Mouse (Mus musculus) olfactory bulb, adult 2 months (tissue): Measurements from ENCODE around the gene Rnf167. TPM values are rescaled to one million over a fixed set of nuclear protein-coding genes. Genes with fewer than 3 reads are reported as not detected.

Experiments used
- H3K27ac ChIP-seq: fragments of 200-500 bp; 2 replicates; pipeline ENCODE4 v1.5.1; 2012; ENCODE audit warnings: low read depth, low read length; ENCODE audit not compliant: insufficient read depth
- H3K4me1 ChIP-seq: fragments of 200-500 bp; 2 replicates; pipeline ENCODE4 v1.6.1; 2012; ENCODE audit warnings: low read length; ENCODE audit not compliant: control insufficient read depth, insufficient read depth
- H3K4me3 ChIP-seq: fragments of 200-500 bp; 2 replicates; pipeline ENCODE4 v1.5.1; 2012; ENCODE audit warnings: mild to moderate bottlenecking, low read depth, low read length, moderate library complexity; ENCODE audit not compliant: insufficient read depth
- CTCF ChIP-seq: fragments of 200-500 bp; IDR thresholded peaks from 2 replicates; pipeline ENCODE4 v1.5.1; 2012; ENCODE audit warnings: low read depth, mild to moderate bottlenecking, low read length, moderate library complexity; ENCODE audit not compliant: insufficient read depth
- POLR2A ChIP-seq: fragments of 200-500 bp; IDR thresholded peaks from 2 replicates; pipeline ENCODE4 v1.6.1; 2012; ENCODE audit warnings: mild to moderate bottlenecking, low read depth, low read length, moderate library complexity; ENCODE audit not compliant: insufficient read depth
- WGBS: fragments of 180-500 bp; shearing (Covaris S2); methylation state at CpG from one replicate; pipeline ENCODE4 v1.1.7; 2018; 5-methylcytosine and 5-hydroxymethylcytosine counted together
- polyA plus RNA-seq: library from polyadenylated mRNA; stranded (reverse); fragments of >200 nt; gene quantifications from 2 replicates; pipeline ENCODE4 v1.2.4, GENCODE M21; 2012; ENCODE audit warnings: low replicate concordance; ENCODE audit not compliant: missing spikeins, insufficient read depth, insufficient read length

Gene Rnf167
- polyA plus RNA-seq, 1 experiment = not detected

GRCm38 (mm10) chr11:70652884-70653344, 5.9 kb downstream of the Rnf167 start:
- 48% methylated on average over 6 of the region's 6 CpGs for WGBS
- Histone ChIP-seq H3K4me3 (peak overlapping the region; percentile 78), H3K4me1 (peaks cover 24% of the 10 kb centered on the region), H3K27ac (no peak overlapping the region)
- no peak for TF ChIP-seq CTCF
- TF ChIP-seq POLR2A = no peak

GRCm38 (mm10) chr11:70653345-70654197, 6.5 kb downstream of the Rnf167 start:
- Histone ChIP-seq H3K4me3 (peak overlapping the region; percentile 78), H3K4me1 (peaks cover 24% of the 10 kb centered on the region), H3K27ac (peak overlapping the region; percentile 80)
- WGBS = under 1% methylated on average over 63 of the region's 63 CpGs
- TF ChIP-seq CTCF = no peak
- no peak for TF ChIP-seq POLR2A

- peaks cover 20% of the 10 kb centered on the region for H3K4me1 ChIP-seq
- WGBS = under 1% methylated on average over 61 of the region's 61 CpGs
- H3K4me3 ChIP-seq = peak within 1 kb of the TSS; percentile 78
- peak within 1 kb of the TSS; percentile 80 for H3K27ac ChIP-seq
- TF ChIP-seq CTCF (no peak), POLR2A (peak; percentile 75)
These were observed 7.3 kb downstream of the Rnf167 start, which contains the start of gene Pfn1 for GRCm38 (mm10) chr11:70654198-70654922. Pfn1 (minus strand) TSS chr11:70654644.

- Histone ChIP-seq H3K27ac (peak overlapping the region; percentile 78), H3K4me3 (peak overlapping the region; percentile 78), H3K4me1 (peaks cover 19% of the 10 kb centered on the region)
- TF ChIP-seq CTCF (no peak), POLR2A (peak; percentile 65; the same call in 1 of the 2 replicates)
- under 1% methylated on average over 48 of the region's 48 CpGs for WGBS
These were observed 8.0 kb downstream of the Rnf167 start for GRCm38 (mm10) chr11:70654923-70655570.

- WGBS = 3% methylated on average over 61 of the region's 61 CpGs
- H3K4me1 ChIP-seq = peaks cover 19% of the 10 kb centered on the region
- TF ChIP-seq POLR2A (0 out of 2 replicates have a peak, but pooled peaks have one; percentile 21), CTCF (no peak)
- H3K4me3 ChIP-seq = peak overlapping the region; percentile 78
- H3K27ac ChIP-seq = peak overlapping the region; percentile 6; the same call in 1 of the 2 replicates
These were observed 8.8 kb downstream of the Rnf167 start for GRCm38 (mm10) chr11:70655571-70656455.

- TF ChIP-seq POLR2A = no peak
- TF ChIP-seq CTCF = no peak
- 0 out of 2 replicates have a peak overlapping the region, but pooled peaks have one; percentile 78 for H3K4me3 ChIP-seq
- H3K4me1 ChIP-seq = peaks cover 19% of the 10 kb centered on the region
- WGBS = 48% methylated on average over 16 of the region's 16 CpGs
- no peak overlapping the region for H3K27ac ChIP-seq
These were observed 9.5 kb downstream of the Rnf167 start for GRCm38 (mm10) chr11:70656456-70656927.

GRCm38 (mm10) chr11:70656964-70657363, 9.9 kb downstream of the Rnf167 start, which contains the start of gene Eno3:
Eno3 (plus strand) TSS chr11:70657202.
- TF ChIP-seq CTCF (no peak), POLR2A (no peak)
- peaks cover 17% of the 10 kb centered on the region for H3K4me1 ChIP-seq
- WGBS = 51% methylated on average over 3 of the region's 3 CpGs
- H3K27ac ChIP-seq = no peak within 1 kb of the TSS
- peak within 1 kb of the TSS; percentile 78 for H3K4me3 ChIP-seq

- 57% methylated on average over 6 of the region's 6 CpGs for WGBS
- H3K4me1 ChIP-seq = peaks cover 15% of the 10 kb centered on the region
- no peak overlapping the region for H3K27ac ChIP-seq
- H3K4me3 ChIP-seq = no peak overlapping the region
- TF ChIP-seq CTCF (no peak), POLR2A (no peak)
These were observed 10.5 kb downstream of the Rnf167 start for GRCm38 (mm10) chr11:70657573-70657972.
